26 mouse cellular contexts compared by ENCODE assay signal in the genomic region with DNA sequence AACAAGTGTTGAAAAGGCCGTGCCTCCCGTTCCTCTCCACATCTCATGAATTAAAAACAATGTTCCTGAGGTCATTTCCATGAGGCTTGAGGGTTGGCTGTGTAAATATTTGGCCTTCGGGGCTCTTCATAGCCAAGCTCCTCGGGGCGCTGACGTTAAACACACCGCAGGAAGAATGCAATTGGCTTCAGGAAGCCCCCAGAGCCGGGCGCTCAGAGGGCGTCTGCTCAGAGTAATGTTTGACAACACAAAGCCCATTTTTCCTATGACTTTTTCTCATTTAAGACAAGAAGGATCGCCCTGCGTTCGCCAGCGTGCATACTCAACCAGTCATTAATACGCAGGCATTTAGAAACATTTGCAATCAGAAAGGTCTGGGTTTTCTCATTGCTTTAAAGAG.
A peak's percentile ranks its signal among the peaks of the same experiment; 100 is the strongest.
DNase-seq lines count a peak whose midpoint lies in the region; ATAC-seq and TF ChIP-seq lines count a peak whose summit lies in the region.
"Had no signal": no experiment of that assay in that cellular context is flagged by ENCODE, and none has a peak within 500 bp of the region (broad histone marks: within the 10 kb centered on the region; RNA-seq: fewer than 3 reads in every experiment).

No protein-coding gene starts in this region.

- TF ChIP-seq CTCF in stomach, postnatal 0 days (IDR thresholded peaks at IDR 0.05; ENCODE audit: low read depth): no peak

- 0 out of 2 replicates have a peak, but pooled peaks cover 7% of the 10 kb centered on the region for H3K27me3 ChIP-seq in intestine, embryonic 15.5 days (replicated peaks)
- 0 out of 2 replicates have a peak, but pooled peaks cover 2% of the 10 kb centered on the region for H3K27me3 ChIP-seq in intestine, embryonic 16.5 days (replicated peaks; ENCODE audit: control insufficient read depth, insufficient read depth, low read length)
- no peaks in the 10 kb centered on the region for H3K27me3 ChIP-seq in stomach, postnatal 0 days (ENCODE audit: control insufficient read depth, insufficient read depth, low read length)
- no peaks in the 10 kb centered on the region for H3K27me3 ChIP-seq in hindbrain, embryonic 16.5 days (replicated peaks; ENCODE audit: control insufficient read depth, insufficient read depth, low read length)
- H3K27me3 ChIP-seq: embryonic facial prominence, embryonic 12.5 days; embryonic facial prominence, embryonic 15.5 days; heart, embryonic 15.5 days had no signal

- H3K4me3 ChIP-seq in intestine, embryonic 15.5 days (replicated peaks): no peak overlapping the region
- no peak overlapping the region for H3K4me3 ChIP-seq in intestine, embryonic 16.5 days (ENCODE audit: low read length)
- H3K4me3 ChIP-seq in stomach, postnatal 0 days (ENCODE audit: low read depth, low read length): no peak overlapping the region
- H3K4me3 ChIP-seq in hindbrain, embryonic 16.5 days (ENCODE audit: low read length): no peak overlapping the region
- H3K4me3 ChIP-seq: embryonic facial prominence, embryonic 12.5 days; embryonic facial prominence, embryonic 15.5 days; heart, embryonic 12.5 days; heart, embryonic 15.5 days; hindbrain, embryonic 10.5 days; hindbrain, embryonic 13.5 days had no signal

- H3K4me1 ChIP-seq in intestine, embryonic 15.5 days (replicated peaks): no peaks in the 10 kb centered on the region; the same call in 1 of the 2 replicates
- H3K4me1 ChIP-seq in intestine, embryonic 16.5 days (ENCODE audit: control insufficient read depth, insufficient read depth, low read length): no peaks in the 10 kb centered on the region
- H3K4me1 ChIP-seq in stomach, postnatal 0 days (replicated peaks; ENCODE audit: control insufficient read depth, insufficient read depth): peaks cover 3% of the 10 kb centered on the region; the same call in 1 of the 2 replicates
- H3K4me1 ChIP-seq in hindbrain, embryonic 16.5 days (ENCODE audit: control insufficient read depth, insufficient read depth, low read depth, low read length): no peaks in the 10 kb centered on the region
- H3K4me1 ChIP-seq: embryonic facial prominence, embryonic 12.5 days; embryonic facial prominence, embryonic 15.5 days; heart, embryonic 12.5 days; heart, embryonic 15.5 days; hindbrain, embryonic 13.5 days had no signal

- no peak overlapping the region for H3K9ac ChIP-seq in intestine, embryonic 15.5 days
- H3K9ac ChIP-seq in intestine, embryonic 16.5 days (ENCODE audit: low read depth, low read length): no peak overlapping the region
- H3K9ac ChIP-seq in stomach, postnatal 0 days (ENCODE audit: low read length): no peak overlapping the region
- no peak overlapping the region for H3K9ac ChIP-seq in hindbrain, embryonic 16.5 days (ENCODE audit: low read depth, low read length)
- H3K9ac ChIP-seq: embryonic facial prominence, embryonic 12.5 days; embryonic facial prominence, embryonic 15.5 days; forebrain, postnatal 0 days; heart, embryonic 12.5 days; heart, embryonic 15.5 days; hindbrain, embryonic 13.5 days had no signal

- WGBS in intestine, embryonic 15.5 days: 19% methylated on average over 15 of the region's 15 CpGs
- 23% methylated on average over 15 of the region's 15 CpGs for WGBS in intestine, embryonic 16.5 days
- WGBS in stomach, postnatal 0 days: 16% methylated on average over 15 of the region's 15 CpGs
- WGBS in hindbrain, embryonic 16.5 days: 68% methylated on average over 15 of the region's 15 CpGs

- no peaks in the 10 kb centered on the region for H3K36me3 ChIP-seq in intestine, embryonic 15.5 days
- no peaks in the 10 kb centered on the region for H3K36me3 ChIP-seq in intestine, embryonic 16.5 days (ENCODE audit: control insufficient read depth, insufficient read depth, low read length)
- H3K36me3 ChIP-seq in stomach, postnatal 0 days (ENCODE audit: control insufficient read depth, insufficient read depth, low read length): no peaks in the 10 kb centered on the region
- no peaks in the 10 kb centered on the region for H3K36me3 ChIP-seq in hindbrain, embryonic 16.5 days (ENCODE audit: control insufficient read depth, insufficient read depth, low read length)
- H3K36me3 ChIP-seq: embryonic facial prominence, embryonic 12.5 days; embryonic facial prominence, embryonic 15.5 days; G1E; heart, embryonic 12.5 days; heart, embryonic 15.5 days; hindbrain, embryonic 10.5 days; hindbrain, embryonic 13.5 days had no signal

- peak; percentile 20 for DNase-seq in lung, postnatal 36 days
- no peak for DNase-seq in lung, postnatal 25 days (ENCODE audit: low spot score)
- peak; percentile 36 for DNase-seq in stomach, postnatal 0 days (ENCODE audit: low spot score)
- DNase-seq: adrenal gland, postnatal 10 days; adrenal gland, postnatal 36 days; cerebellum, adult 18-20 months; cerebellum, adult 9-10 months; cerebellum, postnatal 14 days; forebrain, postnatal 0 days; gastrocnemius, postnatal 25 days; heart, adult 18-20 months; heart, postnatal 10 days; heart, postnatal 36 days had no signal

- no peaks in the 10 kb centered on the region for H3K9me3 ChIP-seq in intestine, embryonic 15.5 days
- no peaks in the 10 kb centered on the region for H3K9me3 ChIP-seq in intestine, embryonic 16.5 days (ENCODE audit: control insufficient read depth, low read length)
- H3K9me3 ChIP-seq in stomach, postnatal 0 days (ENCODE audit: control insufficient read depth, low read length): no peaks in the 10 kb centered on the region
- no peaks in the 10 kb centered on the region for H3K9me3 ChIP-seq in hindbrain, embryonic 16.5 days (ENCODE audit: control insufficient read depth, low read length)
- H3K9me3 ChIP-seq: embryonic facial prominence, embryonic 12.5 days; embryonic facial prominence, embryonic 15.5 days; G1E; heart, embryonic 12.5 days; heart, embryonic 15.5 days; hindbrain, embryonic 10.5 days; hindbrain, embryonic 13.5 days had no signal

- no peak overlapping the region for H3K27ac ChIP-seq in intestine, embryonic 15.5 days
- H3K27ac ChIP-seq in intestine, embryonic 16.5 days (ENCODE audit: low read length): no peak overlapping the region
- H3K27ac ChIP-seq in stomach, postnatal 0 days (replicated peaks): peak overlapping the region; percentile 78; the same call in 1 of the 2 replicates
- H3K27ac ChIP-seq in hindbrain, embryonic 16.5 days (ENCODE audit: low read depth, low read length): no peak overlapping the region
- H3K27ac ChIP-seq: embryonic facial prominence, embryonic 12.5 days; embryonic facial prominence, embryonic 15.5 days; heart, embryonic 15.5 days; hindbrain, embryonic 10.5 days; hindbrain, embryonic 13.5 days; hindbrain, postnatal 0 days had no signal

- H3K4me2 ChIP-seq in intestine, embryonic 15.5 days (replicated peaks): no peak overlapping the region
- H3K4me2 ChIP-seq in intestine, embryonic 16.5 days (ENCODE audit: low read depth, low read length): no peak overlapping the region
- H3K4me2 ChIP-seq in stomach, postnatal 0 days (replicated peaks; ENCODE audit: low read depth): no peak overlapping the region
- no peak overlapping the region for H3K4me2 ChIP-seq in hindbrain, embryonic 16.5 days (ENCODE audit: low read length)
- H3K4me2 ChIP-seq: embryonic facial prominence, embryonic 12.5 days; embryonic facial prominence, embryonic 15.5 days; heart, embryonic 12.5 days; heart, embryonic 15.5 days; hindbrain, embryonic 13.5 days had no signal

- 0 out of 2 replicates have a peak, but pooled peaks have one; percentile 23 for ATAC-seq in intestine, embryonic 15.5 days
- no peak for ATAC-seq in intestine, embryonic 16.5 days
- peak; percentile 66; the same call in 1 of the 2 replicates for ATAC-seq in stomach, postnatal 0 days (ENCODE audit: low FRiP score, low TSS enrichment)
- no peak for ATAC-seq in hindbrain, embryonic 16.5 days
- ATAC-seq: forebrain, embryonic 14.5 days; forebrain, postnatal 0 days; hindbrain, postnatal 0 days; Patski had no signal

- TF ChIP-seq EP300 in stomach, postnatal 0 days (optimal IDR thresholded peaks at IDR 0.05): peak; percentile 81

Comparison
In these comparisons a context has a peak if more than half of its experiments do, and no peak if none do; other contexts are left out.
1. ATAC-seq: peak in intestine, embryonic 15.5 days (single experiment) and stomach, postnatal 0 days (single experiment); none in intestine, embryonic 16.5 days (single experiment) and hindbrain, embryonic 16.5 days (single experiment).